Mouse (Mus musculus): ENCODE results near the gene Cpsf6. TPM values are rescaled to one million over a fixed set of nuclear protein-coding genes. Genes with fewer than 3 reads are reported as not detected.

Gene Cpsf6
- polyA plus RNA-seq, 1 experiment = 21.8 TPM

DNA sequence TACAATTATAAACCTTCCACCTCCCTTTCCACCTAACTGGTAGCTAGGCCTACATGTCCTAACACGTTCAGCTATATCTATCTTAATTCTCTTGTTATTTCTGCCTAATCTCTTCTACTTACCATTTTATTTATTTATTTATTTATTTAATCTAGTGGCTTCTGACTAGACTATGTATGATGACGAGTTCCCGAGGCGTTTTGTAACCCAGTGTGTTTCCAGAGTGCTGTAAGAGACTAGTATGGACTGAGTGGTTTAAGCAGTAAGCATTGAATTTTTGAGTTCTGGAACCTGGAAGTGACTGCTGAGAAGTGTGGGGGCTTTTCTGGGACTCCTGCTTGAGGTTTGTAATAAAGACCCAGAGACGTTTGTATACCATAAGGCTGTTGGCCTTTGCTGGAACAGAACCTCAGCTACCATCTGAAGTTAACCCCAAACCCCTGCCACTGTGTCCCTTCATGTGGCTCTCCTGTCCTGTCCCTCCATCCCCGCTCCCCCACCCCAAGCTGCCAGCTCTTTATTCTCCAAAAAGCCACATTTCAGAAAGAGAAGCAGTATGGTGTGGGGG is 30.8 kb upstream of the Cpsf6 start:
- Histone ChIP-seq H3K79me2 (ENCODE audit: control insufficient read depth, insufficient read depth) (no peaks in the 10 kb centered on the region), H3K36me3 (ENCODE audit: control insufficient read depth, insufficient read depth) (no peaks in the 10 kb centered on the region), H3K27me3 (ENCODE audit: control insufficient read depth, insufficient read depth, insufficient read length) (no peaks in the 10 kb centered on the region), H3K4me2 (ENCODE audit: low read depth) (no peak overlapping the region), H3K4me3 (no peak overlapping the region), H3ac (ENCODE audit: control insufficient read depth, insufficient read length) (no peak overlapping the region)
- TF ChIP-seq CEBPB (IDR thresholded peaks at IDR 0.05; ENCODE audit: insufficient read depth, poor library complexity, severe bottlenecking) (no peak), TCF3 (IDR thresholded peaks at IDR 0.05; ENCODE audit: insufficient read length, low read depth) (no peak), TCF12 (IDR thresholded peaks at IDR 0.05; ENCODE audit: insufficient read depth, poor library complexity, severe bottlenecking) (no peak), MYOD1 (IDR thresholded peaks at IDR 0.05; ENCODE audit: control insufficient read depth in 1 of 3, insufficient read length in 2 of 3, low read depth in 2 of 3) (no peak), USF1 (IDR thresholded peaks at IDR 0.05; ENCODE audit: low read depth) (no peak), POLR2A (IDR thresholded peaks at IDR 0.05; ENCODE audit: insufficient read length, low read depth) (no peak)

DNA sequence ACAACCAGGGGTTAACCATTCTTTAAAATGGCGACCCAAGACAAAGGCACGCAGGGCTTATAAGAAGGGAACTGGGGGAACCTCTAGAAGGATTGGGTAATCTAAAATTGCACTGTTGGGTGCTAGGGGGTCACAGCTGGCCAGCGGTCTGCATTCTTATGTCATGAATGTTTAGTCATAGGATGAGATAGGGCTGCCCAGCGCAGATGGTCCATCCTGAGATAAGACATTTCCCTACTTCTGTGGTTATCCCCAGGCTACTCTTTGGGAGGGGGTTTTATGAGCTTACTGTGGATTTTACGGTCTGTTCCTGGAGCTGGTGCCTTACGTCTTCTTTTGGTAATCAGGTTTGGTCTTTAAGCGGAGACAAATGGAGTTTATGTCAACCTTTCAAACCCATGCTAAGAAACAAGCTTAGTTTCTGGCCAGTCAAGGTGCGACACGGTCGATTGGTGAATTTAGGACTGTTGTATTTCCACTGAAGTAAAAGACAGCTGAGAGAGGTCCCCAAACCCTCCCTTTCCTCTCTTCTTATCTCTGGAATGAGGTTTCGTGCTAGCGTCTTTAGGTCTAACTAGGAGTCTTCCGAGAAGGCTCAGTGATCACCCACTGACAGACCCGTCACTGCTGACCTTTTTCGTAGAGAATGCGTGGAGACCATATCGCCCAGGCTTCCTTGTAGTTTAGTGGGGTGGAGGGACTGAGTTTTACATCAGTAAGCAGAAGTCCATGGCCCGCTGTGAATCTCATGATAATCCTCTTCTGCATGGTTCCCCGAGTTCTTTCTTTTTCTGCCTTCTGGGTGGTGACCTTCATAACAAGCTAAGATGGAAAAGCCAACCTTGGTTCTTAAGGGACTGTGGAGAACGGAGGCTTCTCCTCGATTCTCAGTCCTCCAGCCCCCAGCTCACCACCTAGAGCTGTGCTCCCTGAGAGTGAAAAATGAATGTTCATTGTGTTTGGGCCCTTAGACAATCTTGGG is 29.8 kb upstream of the Cpsf6 start:
- TF ChIP-seq TCF12 (IDR thresholded peaks at IDR 0.05; ENCODE audit: insufficient read depth, poor library complexity, severe bottlenecking) (no peak), REST (IDR thresholded peaks at IDR 0.05; ENCODE audit: insufficient read depth, insufficient read length) (no peak), USF1 (IDR thresholded peaks at IDR 0.05; ENCODE audit: low read depth) (no peak), POLR2AphosphoS2 (IDR thresholded peaks at IDR 0.05; ENCODE audit: insufficient read length, low read depth) (no peak), E2F4 (IDR thresholded peaks at IDR 0.05; ENCODE audit: insufficient read depth) (no peak), TCF3 (IDR thresholded peaks at IDR 0.05; ENCODE audit: insufficient read length, low read depth) (no peak), SRF (IDR thresholded peaks at IDR 0.05; ENCODE audit: control insufficient read depth, insufficient read length, low read depth) (no peak), MAX (IDR thresholded peaks at IDR 0.05; ENCODE audit: low read depth) (no peak), POLR2A (IDR thresholded peaks at IDR 0.05; ENCODE audit: insufficient read length, low read depth) (no peak)
- Histone ChIP-seq H3K27me3 (ENCODE audit: control insufficient read depth, insufficient read depth, insufficient read length) (no peaks in the 10 kb centered on the region), H3K4me3 (no peak overlapping the region), H3K79me2 (ENCODE audit: control insufficient read depth, insufficient read depth) (no peaks in the 10 kb centered on the region), H3ac (ENCODE audit: control insufficient read depth, insufficient read length) (no peak overlapping the region), H3K4me2 (ENCODE audit: low read depth) (no peak overlapping the region), H3K36me3 (ENCODE audit: control insufficient read depth, insufficient read depth) (no peaks in the 10 kb centered on the region)

DNA sequence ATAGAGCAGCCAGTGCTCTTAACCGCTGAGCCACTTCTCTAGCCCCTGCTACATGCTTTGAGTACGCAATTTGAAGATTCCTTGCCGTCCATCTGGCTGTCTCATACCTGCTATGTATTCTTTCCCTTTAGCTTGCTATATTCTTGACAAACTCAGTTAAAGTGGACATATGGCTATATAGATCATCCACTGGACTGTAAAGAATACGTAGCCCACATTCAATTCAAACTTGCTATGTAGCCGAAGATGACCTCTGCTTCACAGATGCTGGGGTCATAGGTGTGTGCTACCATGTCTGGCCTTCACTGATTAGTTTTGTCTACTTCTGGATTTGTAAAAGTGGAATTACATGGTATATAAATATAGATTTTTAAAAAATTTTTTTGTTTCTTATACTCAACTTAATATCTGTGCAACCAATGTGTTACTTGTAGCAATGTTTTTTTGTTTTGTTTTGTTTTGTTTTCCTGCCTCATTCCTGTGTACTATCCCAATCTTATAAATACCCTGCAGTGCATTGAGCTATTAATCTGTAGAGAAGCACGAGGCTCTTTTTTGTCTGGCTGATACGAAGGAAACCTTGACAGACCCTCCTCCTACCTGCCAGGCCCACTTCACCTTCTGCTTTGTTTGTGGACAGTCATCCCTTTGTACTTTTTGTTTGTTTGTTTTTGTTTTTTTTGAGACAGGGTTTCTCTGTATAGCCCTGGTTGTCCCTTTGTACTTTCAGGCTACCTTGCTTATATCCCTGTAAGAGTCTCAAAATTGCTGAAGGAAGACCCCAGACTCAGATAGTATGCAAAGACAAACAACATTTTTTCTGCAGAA is 28.9 kb upstream of the Cpsf6 start:
- Histone ChIP-seq H3K4me2 (ENCODE audit: low read depth) (no peak overlapping the region), H3ac (ENCODE audit: control insufficient read depth, insufficient read length) (no peak overlapping the region), H3K27me3 (ENCODE audit: control insufficient read depth, insufficient read depth, insufficient read length) (no peaks in the 10 kb centered on the region), H3K36me3 (ENCODE audit: control insufficient read depth, insufficient read depth) (no peaks in the 10 kb centered on the region), H3K4me3 (no peak overlapping the region), H3K79me2 (ENCODE audit: control insufficient read depth, insufficient read depth) (no peaks in the 10 kb centered on the region)
- TF ChIP-seq REST (IDR thresholded peaks at IDR 0.05; ENCODE audit: insufficient read depth, insufficient read length) (no peak), USF1 (IDR thresholded peaks at IDR 0.05; ENCODE audit: low read depth) (no peak), SRF (IDR thresholded peaks at IDR 0.05; ENCODE audit: control insufficient read depth, insufficient read length, low read depth) (no peak), POLR2A (IDR thresholded peaks at IDR 0.05; ENCODE audit: insufficient read length, low read depth) (no peak), TCF12 (IDR thresholded peaks at IDR 0.05; ENCODE audit: insufficient read depth, poor library complexity, severe bottlenecking) (no peak), E2F4 (IDR thresholded peaks at IDR 0.05; ENCODE audit: insufficient read depth) (no peak), MAX (IDR thresholded peaks at IDR 0.05; ENCODE audit: low read depth) (no peak), MYOG (IDR thresholded peaks at IDR 0.05; ENCODE audit: control insufficient read depth in 1 of 3, insufficient read depth in 1 of 3, insufficient read length in 2 of 3, low read depth in 2 of 3) (no peak), CEBPB (IDR thresholded peaks at IDR 0.05; ENCODE audit: insufficient read depth, poor library complexity, severe bottlenecking) (no peak), POLR2AphosphoS2 (IDR thresholded peaks at IDR 0.05; ENCODE audit: insufficient read length, low read depth) (no peak), TCF3 (IDR thresholded peaks at IDR 0.05; ENCODE audit: insufficient read length, low read depth) (no peak), MYOD1 (IDR thresholded peaks at IDR 0.05; ENCODE audit: control insufficient read depth in 1 of 3, insufficient read length in 2 of 3, low read depth in 2 of 3) (no peak)

DNA sequence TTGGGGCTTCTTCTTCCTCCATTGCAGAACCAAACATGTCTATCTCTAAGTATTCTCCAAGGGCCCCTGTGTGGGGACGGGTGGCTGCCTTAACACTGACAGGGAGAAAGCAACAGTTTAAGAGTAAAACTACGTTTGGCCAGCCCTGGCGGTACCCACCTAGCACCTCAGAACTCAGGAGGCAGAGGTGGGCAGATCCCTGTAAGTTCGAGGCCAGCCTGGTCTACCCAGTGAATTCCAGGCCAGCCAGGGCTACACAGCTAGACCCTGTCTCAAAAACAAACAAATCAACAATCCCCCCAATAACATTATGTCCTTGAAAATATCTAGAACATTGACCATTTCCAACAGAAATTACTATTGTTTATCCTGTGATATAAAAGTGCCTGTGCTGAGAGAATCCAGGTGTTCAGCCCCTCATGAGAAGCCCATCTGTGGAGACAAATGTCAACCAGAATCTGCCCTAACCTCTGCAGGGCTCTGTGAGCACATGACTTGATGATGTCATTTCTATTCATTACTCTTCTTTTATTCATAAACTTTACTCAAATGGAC is 28.0 kb upstream of the Cpsf6 start:
- no peak overlapping the region for H3K4me3 ChIP-seq
- H3K27me3 ChIP-seq (ENCODE audit: control insufficient read depth, insufficient read depth, insufficient read length) = no peaks in the 10 kb centered on the region

More for the DNA sequence above, 28.0 kb upstream of the Cpsf6 start:
- H3ac ChIP-seq (ENCODE audit: control insufficient read depth, insufficient read length) = no peak overlapping the region
- H3K36me3 ChIP-seq (ENCODE audit: control insufficient read depth, insufficient read depth) = no peaks in the 10 kb centered on the region
- H3K79me2 ChIP-seq (ENCODE audit: control insufficient read depth, insufficient read depth) = no peaks in the 10 kb centered on the region
- no peak overlapping the region for H3K4me2 ChIP-seq (ENCODE audit: low read depth)
- TF ChIP-seq MAX (IDR thresholded peaks at IDR 0.05; ENCODE audit: low read depth) (no peak), POLR2AphosphoS2 (IDR thresholded peaks at IDR 0.05; ENCODE audit: insufficient read length, low read depth) (no peak), TCF12 (IDR thresholded peaks at IDR 0.05; ENCODE audit: insufficient read depth, poor library complexity, severe bottlenecking) (no peak), CEBPB (IDR thresholded peaks at IDR 0.05; ENCODE audit: insufficient read depth, poor library complexity, severe bottlenecking) (no peak), MYOD1 (IDR thresholded peaks at IDR 0.05; ENCODE audit: control insufficient read depth in 1 of 3, insufficient read length in 2 of 3, low read depth in 2 of 3) (no peak), USF1 (IDR thresholded peaks at IDR 0.05; ENCODE audit: low read depth) (no peak), E2F4 (IDR thresholded peaks at IDR 0.05; ENCODE audit: insufficient read depth) (no peak), REST (IDR thresholded peaks at IDR 0.05; ENCODE audit: insufficient read depth, insufficient read length) (no peak), POLR2A (IDR thresholded peaks at IDR 0.05; ENCODE audit: insufficient read length, low read depth) (no peak), MYOG (IDR thresholded peaks at IDR 0.05; ENCODE audit: control insufficient read depth in 1 of 3, insufficient read depth in 1 of 3, insufficient read length in 2 of 3, low read depth in 2 of 3) (no peak), TCF3 (IDR thresholded peaks at IDR 0.05; ENCODE audit: insufficient read length, low read depth) (no peak), SRF (IDR thresholded peaks at IDR 0.05; ENCODE audit: control insufficient read depth, insufficient read length, low read depth) (no peak)

Measured in myocyte (in vitro differentiated cells).